Mouse (Mus musculus) liver, postnatal 0 days (tissue): ENCODE data around the gene Tec.

Experiments used
- CTCF ChIP-seq: sonication (generic); IDR thresholded peaks from 2 replicates; pipeline ENCODE4 v1.5.1; 2016; ENCODE audit warnings: antibody characterized with exemption, low read depth
- EP300 ChIP-seq: IDR thresholded peaks from 2 replicates; pipeline ENCODE4 v1.6.1; 2016; ENCODE audit warnings: antibody characterized with exemption, low read depth, mild to moderate bottlenecking

GRCm38 (mm10) chr5:72828401-72828800 is 39.9 kb downstream of the Tec start:
- TF ChIP-seq EP300 (no peak), CTCF (no peak)
